28 mouse cellular contexts compared by ENCODE assay signal in the genomic region with DNA sequence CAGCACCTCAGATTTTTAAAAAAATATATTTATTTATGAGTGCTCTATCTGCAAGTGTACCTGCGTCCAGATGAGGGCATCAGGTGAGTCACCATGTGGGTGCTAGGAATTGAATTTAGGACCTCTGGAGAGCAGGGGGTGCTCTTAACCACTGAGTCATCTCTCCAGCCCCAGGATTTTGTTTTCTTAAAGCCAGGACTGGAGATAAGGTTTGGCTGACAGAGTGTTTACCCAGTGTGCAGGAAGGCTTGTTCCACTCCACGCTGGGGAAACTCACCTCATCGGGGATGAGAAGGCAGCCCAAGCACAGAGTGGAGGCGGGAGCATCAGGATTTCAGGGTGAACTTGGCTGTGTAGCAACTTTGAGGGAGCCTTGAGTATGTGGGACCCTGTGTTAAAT. TPM values are rescaled to one million over a fixed set of nuclear protein-coding genes. Genes with fewer than 3 reads are reported as not detected.
DNase-seq lines count a peak whose midpoint lies in the region; ATAC-seq and TF ChIP-seq lines count a peak whose summit lies in the region.
"Had no signal": no experiment of that assay in that cellular context is flagged by ENCODE, and none has a peak within 500 bp of the region (broad histone marks: within the 10 kb centered on the region; RNA-seq: fewer than 3 reads in every experiment).

No protein-coding gene starts in this region.

- no peak overlapping the region for H3K4me2 ChIP-seq in lung, embryonic 14.5 days
- no peak overlapping the region for H3K4me2 ChIP-seq in lung, postnatal 0 days (replicated peaks; ENCODE audit: low read depth, low read length)
- H3K4me2 ChIP-seq in stomach, embryonic 15.5 days, result no peak overlapping the region
- H3K4me2 ChIP-seq: embryonic facial prominence, embryonic 13.5 days; hindbrain, embryonic 15.5 days; limb, embryonic 13.5 days; liver, embryonic 11.5 days; midbrain, embryonic 11.5 days; neural tube, embryonic 13.5 days had no signal

- H3K27me3 ChIP-seq in lung, embryonic 14.5 days (ENCODE audit: insufficient read depth, low read length), result no peaks in the 10 kb centered on the region
- no peaks in the 10 kb centered on the region for H3K27me3 ChIP-seq in lung, postnatal 0 days (replicated peaks; ENCODE audit: insufficient read depth, low read length)
- H3K27me3 ChIP-seq in stomach, embryonic 15.5 days (replicated peaks), result no peaks in the 10 kb centered on the region
- H3K27me3 ChIP-seq: embryonic facial prominence, embryonic 13.5 days; hindbrain, embryonic 15.5 days; limb, embryonic 13.5 days; neural tube, embryonic 13.5 days; Patski had no signal

- peaks cover 55% of the 10 kb centered on the region for H3K36me3 ChIP-seq in lung, embryonic 14.5 days (ENCODE audit: insufficient read depth)
- H3K36me3 ChIP-seq in lung, postnatal 0 days (ENCODE audit: insufficient read depth, low read length), result peaks cover 39% of the 10 kb centered on the region
- peaks cover 11% of the 10 kb centered on the region; the same call in 1 of the 2 replicates for H3K36me3 ChIP-seq in stomach, embryonic 15.5 days

- H3K9ac ChIP-seq in lung, embryonic 14.5 days, result no peak overlapping the region
- H3K9ac ChIP-seq in lung, postnatal 0 days (replicated peaks; ENCODE audit: low read depth), result no peak overlapping the region
- no peak overlapping the region for H3K9ac ChIP-seq in stomach, embryonic 15.5 days
- H3K9ac ChIP-seq: embryonic facial prominence, embryonic 13.5 days; hindbrain, embryonic 15.5 days; limb, embryonic 13.5 days; neural tube, embryonic 13.5 days had no signal

- no peak for DNase-seq in gastrocnemius, adult 2 months
- no peak for DNase-seq in gastrocnemius, adult 18-20 months (ENCODE audit: low spot score)
- no peak for DNase-seq in lung, embryonic 14.5 days
- no peak for DNase-seq in lung, postnatal 10 days
- DNase-seq in lung, postnatal 0 days (ENCODE audit: low spot score), result peak; percentile 85
- DNase-seq in thymus, postnatal 10 days (ENCODE audit: low spot score in 2 of 2), result no peak
- DNase-seq: adrenal gland, postnatal 25 days; cerebellum, adult 18-20 months; cerebellum, postnatal 10 days; gastrocnemius, postnatal 10 days; kidney, adult 11 months; right cerebral cortex, postnatal 4 days; thymus, postnatal 36 days had no signal

- peak; percentile 83 for TF ChIP-seq EP300 in lung, postnatal 0 days (IDR thresholded peaks at IDR 0.05)

- WGBS in lung, embryonic 14.5 days, result 37% methylated on average over 4 of the region's 4 CpGs
- 43% methylated on average over 4 of the region's 4 CpGs for WGBS in lung, postnatal 0 days
- 55% methylated on average over 4 of the region's 4 CpGs for WGBS in stomach, embryonic 15.5 days

- peak overlapping the region; percentile 96 for H3K27ac ChIP-seq in gastrocnemius, adult 2 months
- 0 out of 2 replicates have a peak overlapping the region, but pooled peaks have one; percentile 24 for H3K27ac ChIP-seq in lung, embryonic 14.5 days (ENCODE audit: low read depth)
- H3K27ac ChIP-seq in lung, postnatal 0 days (ENCODE audit: low read length), result peak overlapping the region; percentile 66
- peak overlapping the region; percentile 28; the same call in 1 of the 2 replicates for H3K27ac ChIP-seq in stomach, embryonic 15.5 days
- H3K27ac ChIP-seq: embryonic facial prominence, embryonic 13.5 days; hindbrain, embryonic 10.5 days; hindbrain, embryonic 15.5 days; left cerebral cortex, adult 2 months; limb, embryonic 13.5 days; neural tube, embryonic 13.5 days had no signal

- no peaks in the 10 kb centered on the region for H3K4me1 ChIP-seq in lung, embryonic 14.5 days (ENCODE audit: insufficient read depth)
- H3K4me1 ChIP-seq in lung, postnatal 0 days (ENCODE audit: insufficient read depth, low read depth, low read length), result no peaks in the 10 kb centered on the region; the same call in 1 of the 2 replicates
- peaks cover 8% of the 10 kb centered on the region for H3K4me1 ChIP-seq in stomach, embryonic 15.5 days
- H3K4me1 ChIP-seq: hindbrain, embryonic 15.5 days had no signal

- H3K9me3 ChIP-seq in lung, embryonic 14.5 days (ENCODE audit: low read depth, low read length), result no peaks in the 10 kb centered on the region
- H3K9me3 ChIP-seq in lung, postnatal 0 days (ENCODE audit: low read length), result no peaks in the 10 kb centered on the region
- H3K9me3 ChIP-seq in stomach, embryonic 15.5 days, result no peaks in the 10 kb centered on the region
- H3K9me3 ChIP-seq: embryonic facial prominence, embryonic 13.5 days; G1E; hindbrain, embryonic 10.5 days; hindbrain, embryonic 15.5 days; limb, embryonic 13.5 days; neural tube, embryonic 13.5 days had no signal

- intact Hi-C loops in gastrocnemius, adult 2 months (cut with DNase I), result no loop called here

- ATAC-seq in lung, embryonic 14.5 days (ENCODE audit: insufficient read depth), result no peak
- peak; percentile 80 for ATAC-seq in lung, postnatal 0 days
- ATAC-seq in stomach, embryonic 15.5 days (ENCODE audit: insufficient read depth, low FRiP score, low read depth), result peak; percentile 54; the same call in 1 of the 2 replicates
- ATAC-seq in erythroblast, adult 5-6 weeks (replicated peaks; ENCODE audit: low FRiP score, poor library complexity, severe bottlenecking), result no peak; the same call in 1 of the 2 replicates
- ATAC-seq: forebrain, embryonic 16.5 days; inflammation-experienced regulatory T-cells, adult 6 months; Patski had no signal

- H3K4me3 ChIP-seq in gastrocnemius, adult 2 months, result 0 out of 2 replicates have a peak overlapping the region, but pooled peaks have one; percentile 11
- no peak overlapping the region for H3K4me3 ChIP-seq in lung, embryonic 14.5 days (ENCODE audit: low read depth, low read length)
- H3K4me3 ChIP-seq in lung, postnatal 0 days (ENCODE audit: low read depth, low read length), result no peak overlapping the region
- H3K4me3 ChIP-seq in stomach, embryonic 15.5 days (replicated peaks), result no peak overlapping the region
- H3K4me3 ChIP-seq: embryonic facial prominence, embryonic 13.5 days; erythroblast, embryonic 14.5 days; hindbrain, embryonic 10.5 days; hindbrain, embryonic 15.5 days; left cerebral cortex, adult 2 months; limb, embryonic 13.5 days; neural tube, embryonic 13.5 days had no signal

- TF ChIP-seq CTCF in gastrocnemius, adult 2 months (IDR thresholded peaks at IDR 0.05), result no peak
- no peak for TF ChIP-seq CTCF in lung, embryonic 14.5 days (IDR thresholded peaks at IDR 0.05; ENCODE audit: low read depth)
- 0 out of 2 replicates have a peak, but pooled peaks have one; percentile 27 for TF ChIP-seq CTCF in lung, postnatal 0 days (IDR thresholded peaks at IDR 0.05)

RNA-seq across cellular contexts. Expression of a gene that starts 19.9 kb away (rescaled TPM):
- total RNA-seq in gastrocnemius, adult 2 months (2021), result 100 to 1,000 TPM; 168 to 178 TPM
- 100 to 1,000 TPM; 159 to 162 TPM for total RNA-seq in gastrocnemius, adult 18-20 months (2021)
- 122 TPM in 2 replicates for polyA plus RNA-seq in lung, embryonic 14.5 days (2014; fragmentation: Nextera tagmentation; extraction: Ambion mirVana)
- polyA plus RNA-seq in lung, postnatal 0 days (2015; fragmentation: Nextera tagmentation; extraction: Ambion mirVana), result 155 and 165 TPM in 2 replicates
- polyA plus RNA-seq in stomach, embryonic 15.5 days (2015; fragmentation: Nextera tagmentation; extraction: Ambion mirVana), result 89.1 and 95.7 TPM in 2 replicates
- total RNA-seq in erythroblast, adult 5-6 weeks (2015; ENCODE audit: low replicate concordance), result 10.6 and 17.1 TPM in 2 replicates
- 11.7 and 14.5 TPM in 2 replicates for total RNA-seq in erythroblast, adult 5-6 weeks (2017; ENCODE audit: low replicate concordance)

RNA-seq across cellular contexts. Expression of a gene that starts 27.3 kb away (rescaled TPM):
- 10 to 100 TPM; 21.2 to 25.2 TPM for total RNA-seq in gastrocnemius, adult 2 months (2021)
- total RNA-seq in gastrocnemius, adult 18-20 months (2021), result 10 to 100 TPM; 17.3 to 22.2 TPM
- polyA plus RNA-seq in lung, embryonic 14.5 days (2014; fragmentation: Nextera tagmentation; extraction: Ambion mirVana), result 217 and 223 TPM in 2 replicates
- 53.4 and 58.5 TPM in 2 replicates for polyA plus RNA-seq in lung, postnatal 0 days (2015; fragmentation: Nextera tagmentation; extraction: Ambion mirVana)
- polyA plus RNA-seq in stomach, embryonic 15.5 days (2015; fragmentation: Nextera tagmentation; extraction: Ambion mirVana), result 150 and 154 TPM in 2 replicates
- 12.5 and 15.2 TPM in 2 replicates for total RNA-seq in erythroblast, adult 5-6 weeks (2015; ENCODE audit: low replicate concordance)
- total RNA-seq in erythroblast, adult 5-6 weeks (2017; ENCODE audit: low replicate concordance), result 14.2 and 16.5 TPM in 2 replicates

RNA-seq across cellular contexts. Expression of a gene that starts 28.3 kb away (rescaled TPM):
- total RNA-seq in gastrocnemius, adult 2 months (2021), result not detected
- not detected for total RNA-seq in gastrocnemius, adult 18-20 months (2021)
- 45.7 and 45.8 TPM in 2 replicates for polyA plus RNA-seq in lung, embryonic 14.5 days (2014; fragmentation: Nextera tagmentation; extraction: Ambion mirVana)
- 35.9 and 36.4 TPM in 2 replicates for polyA plus RNA-seq in lung, postnatal 0 days (2015; fragmentation: Nextera tagmentation; extraction: Ambion mirVana)
- polyA plus RNA-seq in stomach, embryonic 15.5 days (2015; fragmentation: Nextera tagmentation; extraction: Ambion mirVana), result 67.7 and 74.2 TPM in 2 replicates
- 0.58 TPM in 1 of 2 replicates, not detected in the other for total RNA-seq in erythroblast, adult 5-6 weeks (2015; ENCODE audit: low replicate concordance)
- total RNA-seq in erythroblast, adult 5-6 weeks (2017; ENCODE audit: low replicate concordance), result not detected in 2 replicates
- total RNA-seq: adrenal gland, postnatal 25 days; gastrocnemius, postnatal 10 days had no signal
- polyA plus RNA-seq: erythroblast, embryonic 14.5 days; G1E; Patski had no signal

RNA-seq across cellular contexts. Expression of a gene that starts 49.2 kb away (rescaled TPM):
- 1 to 10 TPM; 8.6 to 9.1 TPM for total RNA-seq in gastrocnemius, adult 2 months (2021)
- 1 to 10 TPM; 8.0 to 8.3 TPM for total RNA-seq in gastrocnemius, adult 18-20 months (2021)
- 45.3 and 48.1 TPM in 2 replicates for polyA plus RNA-seq in lung, embryonic 14.5 days (2014; fragmentation: Nextera tagmentation; extraction: Ambion mirVana)
- 33.9 and 34.9 TPM in 2 replicates for polyA plus RNA-seq in lung, postnatal 0 days (2015; fragmentation: Nextera tagmentation; extraction: Ambion mirVana)
- 44.4 and 50.0 TPM in 2 replicates for polyA plus RNA-seq in stomach, embryonic 15.5 days (2015; fragmentation: Nextera tagmentation; extraction: Ambion mirVana)
- 29.4 and 40.1 TPM in 2 replicates for total RNA-seq in erythroblast, adult 5-6 weeks (2015; ENCODE audit: low replicate concordance)
- 15.9 and 25.5 TPM in 2 replicates for total RNA-seq in erythroblast, adult 5-6 weeks (2017; ENCODE audit: low replicate concordance)

RNA-seq across cellular contexts. Expression of a gene that starts 52.6 kb away (rescaled TPM):
- total RNA-seq in gastrocnemius, adult 2 months (2021), result 10 to 100 TPM; 11.0 to 12.6 TPM
- total RNA-seq in gastrocnemius, adult 18-20 months (2021), result 1 to 10 TPM; 8.0 to 9.3 TPM
- polyA plus RNA-seq in lung, embryonic 14.5 days (2014; fragmentation: Nextera tagmentation; extraction: Ambion mirVana), result 12.2 and 14.3 TPM in 2 replicates
- polyA plus RNA-seq in lung, postnatal 0 days (2015; fragmentation: Nextera tagmentation; extraction: Ambion mirVana), result 8.9 and 11.9 TPM in 2 replicates
- 14.4 and 14.5 TPM in 2 replicates for polyA plus RNA-seq in stomach, embryonic 15.5 days (2015; fragmentation: Nextera tagmentation; extraction: Ambion mirVana)
- total RNA-seq in erythroblast, adult 5-6 weeks (2015; ENCODE audit: low replicate concordance), result 14.0 and 26.7 TPM in 2 replicates
- 16.7 and 22.3 TPM in 2 replicates for total RNA-seq in erythroblast, adult 5-6 weeks (2017; ENCODE audit: low replicate concordance)

Comparison
In these comparisons a context has a peak if more than half of its experiments do, and no peak if none do; other contexts are left out.
1. ATAC-seq: peak in lung, postnatal 0 days (single experiment) and stomach, embryonic 15.5 days (single experiment); none in lung, embryonic 14.5 days (single experiment) and erythroblast, adult 5-6 weeks (single experiment).
2. H3K27ac ChIP-seq: peak in every context shown above with its lines; median percentile 96 in gastrocnemius, adult 2 months; 66 in lung, postnatal 0 days; 28 in stomach, embryonic 15.5 days; 24 in lung, embryonic 14.5 days.
3. RNA of a gene that starts 19.9 kb away (total RNA-seq): 168 to 178 TPM in gastrocnemius, adult 2 months and 159 to 162 TPM in gastrocnemius, adult 18-20 months; 10.6 to 17.1 TPM in erythroblast, adult 5-6 weeks; every median in the first group is over 4 times any median in the second.